Mouse (Mus musculus) macrophage (primary cell): ENCODE measurements around the gene Zfp874a. TPM values are rescaled to one million over a fixed set of nuclear protein-coding genes. Genes with fewer than 3 reads are reported as not detected.
"Not testable (repeated sequence)": the region's sequence is repeated elsewhere in the genome, so short reads cannot be mapped to it uniquely, and the experiment has no call there.

Source experiments
- H3K27ac ChIP-seq: fragments of 350-480 bp; formaldehyde crosslinking; 2 replicates; pipeline ENCODE4 v1.9.0; 2021
- H3K36me3 ChIP-seq: fragments of 350-480 bp; formaldehyde crosslinking; 2 replicates; pipeline ENCODE4 v1.9.0; 2021; ENCODE audit errors: inconsistent target
- H3K4me3 ChIP-seq: fragments of 350-480 bp; formaldehyde crosslinking; 2 replicates; pipeline ENCODE4 v1.9.0; 2021; ENCODE audit errors: inconsistent target
- H3K79me2 ChIP-seq: fragments of 350-480 bp; formaldehyde crosslinking; 2 replicates; pipeline ENCODE4 v1.9.0; 2021; ENCODE audit errors: inconsistent target
- WGBS: methylation state at CpG from one replicate; pipeline ENCODE4 v1.1.7; 2026; ENCODE audit warnings: inconsistent platforms; ENCODE audit not compliant: missing documents; 5-methylcytosine and 5-hydroxymethylcytosine counted together
- polyA plus RNA-seq: library from polyadenylated mRNA; stranded (reverse); fragments of 250-400 nt; gene quantifications from 3 replicates; pipeline ENCODE4 v1.2.4, GENCODE M21; 2018; ENCODE audit warnings: inconsistent platforms
- total RNA-seq, 78 experiments: library from RNA; depleted of rRNA; stranded (reverse); fragments of 250-400 nt; gene quantifications; 1 replicate in 9 of 78; 2 replicates in 24 of 78; 3 replicates in 43 of 78; 4 replicates in 2 of 78; pipeline ENCODE4 v1.2.4; 2018; ENCODE audit warnings: inconsistent platforms in 56 of 78

Zfp874a gene
- 10 to 100 TPM in 4 of 26 experiments, 1 to 10 TPM in 21, under 1 TPM in 1; 0.92 to 16.4 (median 5.2) TPM for total RNA-seq (2018; cell fraction: chromatin; rRNA removed)
- total RNA-seq (2018; cell fraction: cytosol; rRNA removed): 10 to 100 TPM in 7 of 26 experiments, 1 to 10 TPM in 19; 4.2 to 13.0 (median 7.6) TPM
- 10 to 100 TPM in 2 of 26 experiments, 1 to 10 TPM in 24; 1.6 to 13.2 (median 4.2) TPM for total RNA-seq (2018; cell fraction: nucleus; rRNA removed)
- 6.3 to 10.0 TPM (median 9.7 TPM) in 3 replicates for polyA plus RNA-seq

DNA sequence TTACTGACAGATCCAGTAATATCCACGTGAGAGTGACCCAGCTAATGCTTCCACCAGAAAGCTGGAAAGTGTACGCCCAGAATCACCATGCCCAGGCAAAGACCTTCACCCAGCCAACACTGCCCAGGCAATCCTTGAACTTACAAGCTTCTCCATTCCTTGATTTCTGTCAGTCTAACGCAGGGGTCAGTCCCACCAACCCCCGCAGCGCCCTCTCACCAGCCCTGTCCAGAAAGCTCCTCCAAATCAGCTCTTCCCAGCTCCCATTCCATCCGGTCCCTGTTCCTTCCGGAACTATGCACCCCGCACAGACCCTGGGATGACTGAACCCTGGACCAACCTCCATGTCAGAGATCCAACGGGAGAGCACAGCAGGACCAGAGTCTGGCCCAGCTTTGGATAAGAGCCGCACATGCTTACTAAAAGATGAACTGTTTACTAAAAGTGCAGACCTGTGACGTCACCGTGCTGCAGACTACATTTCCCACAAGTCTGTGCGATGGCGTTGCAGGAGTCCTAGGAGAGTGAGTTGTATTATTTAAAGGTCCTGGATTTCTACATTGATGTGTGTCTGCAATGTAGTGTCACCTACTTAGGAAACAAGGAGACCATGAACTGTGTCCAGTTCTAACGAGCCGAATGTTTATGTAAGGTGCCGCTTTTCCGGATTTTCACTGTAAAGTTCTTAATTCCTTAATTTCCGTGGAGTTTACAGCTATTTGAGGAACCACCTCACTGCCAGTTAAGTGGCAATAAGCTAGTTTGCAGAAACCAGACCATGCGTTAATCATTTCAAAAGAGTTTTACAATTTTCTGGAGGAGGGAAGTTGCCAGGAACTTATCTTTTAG, at the start of gene Zfp874a:
TSS of gene Zfp874a (minus strand) at position 453 of the 849 bp plus-strand sequence.
- WGBS: 0% methylated on average over 20 of the region's 20 CpGs
- H3K27ac ChIP-seq: peak within 1 kb of the TSS; percentile 48
- H3K79me2 ChIP-seq: no peaks in the 10 kb centered on the region
- peaks cover 22% of the 10 kb centered on the region for H3K36me3 ChIP-seq
- H3K4me3 ChIP-seq: peak within 1 kb of the TSS; percentile 69

DNA sequence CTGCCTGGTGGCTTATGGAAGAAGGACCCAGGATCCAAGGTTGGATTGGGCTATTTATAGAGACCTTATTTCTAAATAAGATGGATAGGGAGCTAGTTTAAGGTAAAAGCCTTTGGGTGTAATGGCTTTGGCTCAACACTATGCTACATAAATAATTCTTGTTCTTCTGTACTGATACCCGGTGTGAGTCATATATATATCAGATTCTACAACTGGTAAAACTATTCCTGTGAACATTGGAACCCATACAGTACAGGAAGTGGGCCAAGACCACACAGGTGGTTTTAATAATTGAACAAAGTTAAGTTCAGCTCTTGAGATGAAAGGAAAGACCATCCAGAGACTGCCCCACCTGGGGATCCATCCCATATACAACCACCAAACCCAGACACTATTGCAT, 49.5 kb upstream of the Zfp874a start:
- Histone ChIP-seq H3K4me3 (no peak overlapping the region), H3K27ac (no peak overlapping the region), H3K36me3 (no peaks in the 10 kb centered on the region), H3K79me2 (peaks cover 12% of the 10 kb centered on the region; the same call in 1 of the 2 replicates)
- WGBS: 100% methylated on average over 1 of the region's 1 CpGs

DNA sequence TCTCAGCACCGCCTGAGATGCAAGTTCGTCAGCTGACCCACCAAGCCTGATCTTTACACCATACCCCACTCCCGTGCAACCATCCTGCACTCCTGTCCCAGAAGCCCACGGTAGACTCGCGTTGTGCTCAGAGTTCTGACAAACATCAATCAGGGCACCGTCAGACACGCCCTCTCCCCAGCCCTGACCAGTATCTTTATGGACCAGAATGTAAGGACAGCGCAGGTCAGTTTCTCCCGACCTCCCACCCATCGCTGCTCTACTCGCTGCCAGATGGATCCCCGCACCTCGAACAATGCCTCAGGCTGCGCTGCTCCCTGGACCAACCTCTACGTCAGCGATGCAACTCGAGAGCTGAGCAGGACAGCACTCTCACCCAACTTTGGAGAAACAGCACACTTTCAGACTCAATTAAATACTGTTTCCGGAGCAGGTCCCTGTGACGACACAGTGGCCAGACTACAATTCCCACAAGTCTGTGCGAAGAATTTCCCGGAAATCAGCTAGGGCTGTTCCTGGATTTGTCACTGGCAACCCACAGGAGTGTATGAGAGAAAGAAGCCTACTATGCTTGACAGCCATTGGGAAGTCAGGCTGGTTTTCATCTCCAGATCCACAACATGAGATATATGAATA, 48.8 kb upstream of the Zfp874a start, which contains the start of gene Zfp58:
TSS of gene Zfp58 (minus strand) at position 472 of the 636 bp plus-strand sequence.
- peak within 1 kb of the TSS; percentile 31; the same call in 1 of the 2 replicates for H3K27ac ChIP-seq

GRCm38 (mm10) chr13:67495631-67496030, 44.2 kb upstream of the Zfp874a start:
- 100% methylated on average over 1 of the region's 1 CpGs for WGBS
- H3K36me3 ChIP-seq: peaks cover 48% of the 10 kb centered on the region
- H3K79me2 ChIP-seq: peaks cover 12% of the 10 kb centered on the region; the same call in 1 of the 2 replicates
- no peak overlapping the region for H3K27ac ChIP-seq
- no peak overlapping the region for H3K4me3 ChIP-seq

More for the DNA sequence above, 48.8 kb upstream of the Zfp874a start, which contains the start of gene Zfp58:
- Histone ChIP-seq H3K79me2 (peaks cover 12% of the 10 kb centered on the region; the same call in 1 of the 2 replicates), H3K4me3 (peak within 1 kb of the TSS; percentile 94), H3K36me3 (peaks cover 2% of the 10 kb centered on the region; the same call in 1 of the 2 replicates)
- 2% methylated on average over 22 of the region's 22 CpGs for WGBS

GRCm38 (mm10) chr13:67484424-67484811, 33.0 kb upstream of the Zfp874a start:
- Histone ChIP-seq H3K36me3 (peaks cover 4% of the 10 kb centered on the region; the same call in 1 of the 2 replicates), H3K4me3 (peak overlapping the region; percentile 71), H3K27ac (peak overlapping the region; percentile 66), H3K79me2 (peaks cover 10% of the 10 kb centered on the region; the same call in 1 of the 2 replicates)
- WGBS: 39% methylated on average over 8 of the region's 8 CpGs

DNA sequence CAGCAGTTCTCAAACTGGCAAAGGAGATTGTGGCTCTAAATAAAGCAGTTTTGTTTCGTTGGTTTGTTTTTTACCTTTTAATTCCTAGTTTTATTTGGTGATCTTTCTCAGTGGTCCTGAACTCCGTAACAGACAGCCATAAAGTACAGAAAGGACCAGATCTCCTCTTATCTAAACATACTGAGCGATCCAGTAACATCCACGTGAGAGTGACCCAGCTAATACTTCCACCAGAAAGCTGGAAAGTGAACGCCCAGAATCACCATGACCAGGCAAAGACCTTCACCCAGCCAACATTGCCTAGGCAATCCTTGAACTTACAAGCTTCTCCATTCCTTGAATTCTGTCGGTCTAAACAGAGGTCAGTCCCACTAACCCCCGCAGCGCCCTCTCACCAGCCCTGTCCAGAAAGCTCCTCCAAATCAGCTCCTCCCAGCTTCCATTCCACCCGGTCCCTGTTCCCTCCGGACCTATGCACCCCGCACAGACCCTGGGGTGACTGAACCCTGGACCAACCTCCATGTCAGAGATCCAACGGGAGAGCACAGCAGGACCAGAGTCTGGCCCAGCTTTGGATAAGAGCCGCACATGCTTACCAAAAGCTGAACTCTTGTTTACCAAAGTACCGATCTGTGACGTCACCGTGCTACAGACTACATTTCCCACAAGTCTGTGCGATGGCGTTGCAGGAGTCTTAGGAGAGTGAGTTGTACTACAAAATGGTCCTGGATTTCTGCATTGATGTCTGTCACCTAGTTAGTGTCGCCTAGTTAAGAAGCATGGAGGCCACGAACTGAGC, 32.4 kb upstream of the Zfp874a start, which contains the start of gene Zfp874b:
TSS of gene Zfp874b (minus strand) at position 634 of the 799 bp plus-strand sequence.
- H3K27ac ChIP-seq: peak within 1 kb of the TSS; percentile 66
- H3K79me2 ChIP-seq: peaks cover 10% of the 10 kb centered on the region; the same call in 1 of the 2 replicates
- peak within 1 kb of the TSS; percentile 71 for H3K4me3 ChIP-seq
- H3K36me3 ChIP-seq: peaks cover 4% of the 10 kb centered on the region; the same call in 1 of the 2 replicates
- WGBS: under 1% methylated on average over 20 of the region's 20 CpGs

GRCm38 (mm10) chr13:67481528-67481927, 30.1 kb upstream of the Zfp874a start:
- H3K27ac ChIP-seq: no peak overlapping the region
- peaks cover 14% of the 10 kb centered on the region; the same call in 1 of the 2 replicates for H3K36me3 ChIP-seq
- H3K4me3 ChIP-seq: no peak overlapping the region
- WGBS: 78% methylated on average over 4 of the region's 4 CpGs
- peaks cover 10% of the 10 kb centered on the region; the same call in 1 of the 2 replicates for H3K79me2 ChIP-seq

- Histone ChIP-seq H3K27ac (no peak overlapping the region), H3K79me2 (no peaks in the 10 kb centered on the region), H3K36me3 (peaks cover 17% of the 10 kb centered on the region; the same call in 1 of the 2 replicates), H3K4me3 (no peak overlapping the region)
- WGBS: 90% methylated on average over 3 of the region's 3 CpGs
These were observed 17.9 kb upstream of the Zfp874a start for GRCm38 (mm10) chr13:67469274-67469673.

DNA sequence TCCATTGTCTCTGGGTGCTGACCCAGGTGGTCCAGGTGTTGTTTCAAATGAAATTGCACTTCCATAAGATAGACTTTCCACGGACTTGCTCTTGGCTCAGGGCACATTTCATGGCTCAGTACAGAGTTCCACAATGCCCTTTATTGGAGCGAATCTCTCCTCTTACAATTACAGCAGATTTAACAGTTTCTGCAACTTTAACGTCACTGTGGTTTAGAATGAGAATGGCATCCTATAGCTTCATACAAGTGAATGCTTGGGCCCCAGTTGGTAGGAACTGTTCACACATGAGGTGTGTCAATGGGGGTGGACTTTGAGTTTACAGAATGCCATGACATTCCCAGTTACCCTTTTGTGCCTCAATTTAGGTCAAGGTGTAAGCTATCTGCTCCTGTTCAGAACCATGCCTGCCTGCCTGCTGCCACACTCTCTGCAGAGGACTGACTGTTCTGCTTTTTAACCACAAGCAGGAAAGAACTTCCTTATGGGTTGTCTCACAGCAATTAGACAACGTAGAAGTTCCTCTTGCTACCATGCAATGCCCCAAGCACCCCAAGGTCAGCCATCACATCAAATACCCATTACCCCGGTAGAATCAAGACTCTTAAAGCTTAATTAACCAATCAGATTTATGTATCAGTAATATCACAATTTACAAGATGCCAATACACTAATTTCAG, 12.2 kb upstream of the Zfp874a start:
- WGBS: 0% methylated on average over 2 of the region's 5 CpGs
- H3K36me3 ChIP-seq, H3K4me3 ChIP-seq, H3K79me2 ChIP-seq, H3K27ac ChIP-seq: not testable (repeated sequence)

GRCm38 (mm10) chr13:67452021-67452309, 541 bp upstream of the Zfp874a start:
- WGBS: 12% methylated on average over 3 of the region's 3 CpGs
- Histone ChIP-seq H3K27ac (peak overlapping the region; percentile 48), H3K79me2 (no peaks in the 10 kb centered on the region), H3K36me3 (peaks cover 16% of the 10 kb centered on the region), H3K4me3 (peak overlapping the region; percentile 69)

- not testable (repeated sequence) for H3K79me2 ChIP-seq, H3K27ac ChIP-seq, H3K4me3 ChIP-seq, H3K36me3 ChIP-seq
- WGBS: no CpG with 5 or more reads among the region's 3 CpGs
These were observed 14.3 kb downstream of the Zfp874a start for GRCm38 (mm10) chr13:67437095-67437494.

DNA sequence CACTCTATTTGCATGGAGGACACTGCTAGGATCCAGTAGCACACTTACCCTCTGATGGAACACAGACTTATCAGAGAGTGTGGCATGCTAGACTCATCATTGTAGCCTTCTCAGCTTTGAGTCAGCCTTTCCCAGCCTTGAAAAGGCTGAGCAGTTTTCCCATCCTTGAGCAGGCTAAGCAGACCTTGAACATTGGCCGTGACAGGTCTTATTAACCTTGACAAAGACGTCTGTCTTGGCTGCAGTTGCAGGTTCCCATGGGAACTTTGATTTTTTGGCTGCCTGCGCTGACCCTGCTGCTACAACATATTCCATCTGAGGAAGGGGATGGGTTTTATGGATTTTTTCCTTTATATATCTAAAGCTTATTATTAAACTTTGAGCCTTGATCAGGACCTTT, 23.3 kb downstream of the Zfp874a start:
- no peak overlapping the region for H3K27ac ChIP-seq
- no peaks in the 10 kb centered on the region for H3K79me2 ChIP-seq
- no peak overlapping the region for H3K4me3 ChIP-seq
- WGBS: 83% methylated on average over 3 of the region's 3 CpGs
- H3K36me3 ChIP-seq: no peaks in the 10 kb centered on the region

GRCm38 (mm10) chr13:67425699-67426098, 25.7 kb downstream of the Zfp874a start:
- H3K4me3 ChIP-seq, H3K27ac ChIP-seq, H3K79me2 ChIP-seq, H3K36me3 ChIP-seq: not testable (repeated sequence)
